Mouse (Mus musculus): ENCODE data around the gene Timp4.
"Not testable (repeated sequence)": the region's sequence is repeated elsewhere in the genome, so short reads cannot be mapped to it uniquely, and the experiment has no call there.

Timp4 gene

DNA sequence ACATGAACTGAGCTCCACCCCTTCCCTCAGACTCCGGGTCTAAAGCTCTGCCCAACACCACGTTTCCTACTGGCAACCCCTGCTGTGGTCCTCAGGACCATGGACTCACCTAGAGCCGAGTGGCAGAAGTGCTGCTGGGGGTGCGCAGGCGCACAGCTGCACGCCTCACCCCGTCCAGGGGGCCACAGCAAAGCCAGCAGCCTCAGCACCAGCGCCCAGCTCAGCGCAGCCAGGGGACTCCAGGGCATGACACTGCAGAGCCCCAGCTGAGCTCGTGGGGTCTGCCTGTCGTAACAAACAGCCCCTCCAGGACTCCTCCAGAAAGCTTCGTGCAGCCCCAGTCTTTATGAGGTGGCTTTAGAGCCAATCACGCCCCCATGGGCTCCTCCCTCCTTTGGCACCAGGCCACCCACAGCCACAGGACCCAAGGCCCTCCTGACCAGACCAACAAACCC, 447 bp downstream of the Timp4 start:
- CTCF ChIA-PET = no interaction called here

DNA sequence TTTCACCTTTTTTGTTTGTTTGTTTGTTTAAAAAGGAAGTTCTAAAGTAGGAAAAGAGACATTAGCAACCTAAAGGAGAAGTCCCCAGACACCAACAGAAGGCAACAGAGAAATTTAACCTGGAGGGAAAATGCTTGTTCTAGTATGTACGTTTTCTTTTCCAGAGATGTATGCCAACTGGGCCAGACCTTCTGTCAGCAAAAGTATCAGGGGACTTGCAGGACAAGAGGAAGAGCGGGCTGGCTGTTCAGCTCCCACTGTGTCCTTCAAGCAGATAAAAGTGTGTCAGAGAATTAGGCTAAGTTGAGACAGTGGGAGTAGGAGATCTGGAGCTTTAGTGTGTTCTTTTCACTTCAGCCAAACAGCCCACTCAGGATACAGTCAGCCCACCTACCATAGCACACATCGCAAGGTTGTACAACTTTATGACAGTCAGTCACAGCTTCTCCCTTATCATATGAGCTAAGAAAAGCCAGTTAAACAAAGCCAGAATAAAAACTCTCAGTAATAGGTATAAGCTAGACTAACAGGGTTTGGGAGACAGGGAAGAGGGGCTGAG, 6.4 kb downstream of the Timp4 start:
- CTCF ChIA-PET = no interaction called here

DNA sequence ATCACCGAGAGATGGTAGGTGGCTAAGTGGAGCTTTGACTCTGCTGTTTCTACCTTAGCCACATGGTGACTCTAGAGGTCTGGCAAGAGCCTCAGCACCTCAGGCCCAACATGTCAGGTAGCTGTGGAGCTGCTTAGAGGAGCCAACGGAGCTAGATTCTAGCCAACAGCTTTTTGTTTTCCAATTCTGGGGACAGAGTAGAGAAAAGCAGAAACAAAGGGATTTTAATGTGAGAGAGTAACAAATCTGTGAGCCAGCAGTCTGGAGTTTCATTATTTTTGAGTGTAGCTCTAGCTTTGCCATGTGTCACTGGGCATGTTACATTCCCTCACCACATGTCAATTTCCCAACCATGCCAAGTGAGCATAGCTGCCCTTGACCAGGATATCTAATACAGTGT, 7.8 kb downstream of the Timp4 start:
- CTCF ChIA-PET = no interaction called here

- CTCF ChIA-PET = no interaction called here
These were observed 10.1 kb downstream of the Timp4 start for GRCm38 (mm10) chr6:115241939-115242338.

GRCm38 (mm10) chr6:115241131-115241699, 10.8 kb downstream of the Timp4 start:
- CTCF ChIA-PET = no interaction called here

- CTCF ChIA-PET = not testable (repeated sequence)
These were observed 11.6 kb downstream of the Timp4 start for GRCm38 (mm10) chr6:115240431-115240830.

GRCm38 (mm10) chr6:115239335-115239734, 12.7 kb downstream of the Timp4 start:
- CTCF ChIA-PET = no interaction called here

GRCm38 (mm10) chr6:115238031-115239027, 13.7 kb downstream of the Timp4 start:
- CTCF ChIA-PET = no interaction called here

GRCm38 (mm10) chr6:115232562-115232961, 19.4 kb downstream of the Timp4 start:
- CTCF ChIA-PET = no interaction called here

DNA sequence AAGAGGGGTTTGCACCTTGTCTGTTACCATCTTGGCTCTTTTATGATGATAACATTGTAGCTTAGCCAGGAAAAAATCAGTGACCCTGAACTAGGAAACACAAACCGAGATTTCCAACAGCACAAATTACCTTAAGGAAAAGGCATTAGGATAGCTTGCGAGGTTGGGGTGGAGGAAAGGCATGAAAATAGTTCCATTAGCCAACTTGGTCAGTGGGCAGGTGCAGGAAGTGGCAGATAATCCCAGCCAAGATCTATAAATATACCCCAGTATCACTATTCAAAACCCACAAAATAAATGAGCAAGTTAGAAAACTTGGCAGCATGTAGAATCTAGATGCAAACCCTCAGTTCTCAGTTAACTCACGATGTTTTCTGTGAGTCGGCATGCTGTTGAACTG, 20.2 kb downstream of the Timp4 start:
- CTCF ChIA-PET = no interaction called here

DNA sequence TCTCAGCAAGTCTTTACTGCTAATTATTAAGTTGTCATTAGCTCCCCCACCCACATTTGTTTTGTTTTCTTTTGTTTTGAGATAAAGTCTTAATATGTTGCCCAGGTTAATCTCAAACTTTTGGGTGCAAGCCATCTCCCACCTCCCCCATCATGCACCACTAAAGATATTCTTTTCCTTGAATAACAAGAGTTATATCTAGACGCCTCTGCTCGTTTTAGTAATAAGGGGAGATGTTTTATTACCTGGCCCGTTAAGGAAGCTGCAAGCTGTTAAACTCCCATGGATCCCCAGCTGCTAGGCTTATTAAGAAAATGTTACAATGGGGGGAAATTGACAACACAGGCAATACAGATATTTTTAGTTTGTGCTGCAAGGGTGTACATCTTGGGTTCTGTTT, 21.4 kb downstream of the Timp4 start:
- CTCF ChIA-PET = no interaction called here

- CTCF ChIA-PET = interaction anchor here (0.6 to 0.7 kb wide), 3 partner anchors 16 to 33 kb away, joined by 4 to 8 read pairs (median 5); no protein-coding TSS in a partner anchor
These were observed 24.5 kb downstream of the Timp4 start for GRCm38 (mm10) chr6:115227529-115227928.

GRCm38 (mm10) chr6:115227043-115227442, 25.0 kb downstream of the Timp4 start, which contains the start of gene Gm17482:
Gene Gm17482, plus strand, starts transcription at chr6:115227343.
- CTCF ChIA-PET = no interaction called here

- CTCF ChIA-PET = interaction anchor here (0.7 kb wide), 1 partner anchor 410 kb away, joined by 3 read pairs; no protein-coding TSS in a partner anchor
These were observed 26.5 kb downstream of the Timp4 start for GRCm38 (mm10) chr6:115225519-115225918.

- CTCF ChIA-PET = no interaction called here
These were observed 30.8 kb downstream of the Timp4 start for GRCm38 (mm10) chr6:115221215-115221641.

GRCm38 (mm10) chr6:115213129-115213528, 38.9 kb downstream of the Timp4 start:
- CTCF ChIA-PET = no interaction called here

- CTCF ChIA-PET = no interaction called here
These were observed 39.7 kb downstream of the Timp4 start for GRCm38 (mm10) chr6:115212132-115212903.

DNA sequence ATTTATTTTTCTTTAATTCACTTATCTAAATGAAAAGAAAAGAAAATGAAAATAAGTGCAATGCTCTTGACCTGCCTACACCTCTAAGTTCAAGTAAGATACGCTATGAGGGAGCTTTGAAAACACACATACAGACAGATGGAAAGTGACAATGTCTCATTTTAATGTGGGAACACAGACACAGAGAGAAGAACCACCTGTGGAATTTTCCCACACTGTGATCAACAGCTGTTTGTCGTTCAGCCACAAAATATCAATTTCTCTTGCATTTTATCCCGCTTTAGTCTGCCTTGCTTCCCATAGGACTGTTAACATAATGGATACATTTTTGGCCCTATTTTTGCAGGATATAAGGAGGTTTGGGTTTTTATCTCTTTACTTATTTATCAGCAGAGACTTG, 41.2 kb downstream of the Timp4 start:
- CTCF ChIA-PET = interaction anchor here (0.6 kb wide), 1 partner anchor 17 kb away, joined by 8 read pairs; no protein-coding TSS in a partner anchor

- CTCF ChIA-PET = no interaction called here
These were observed 41.8 kb downstream of the Timp4 start for GRCm38 (mm10) chr6:115210187-115210586.

DNA sequence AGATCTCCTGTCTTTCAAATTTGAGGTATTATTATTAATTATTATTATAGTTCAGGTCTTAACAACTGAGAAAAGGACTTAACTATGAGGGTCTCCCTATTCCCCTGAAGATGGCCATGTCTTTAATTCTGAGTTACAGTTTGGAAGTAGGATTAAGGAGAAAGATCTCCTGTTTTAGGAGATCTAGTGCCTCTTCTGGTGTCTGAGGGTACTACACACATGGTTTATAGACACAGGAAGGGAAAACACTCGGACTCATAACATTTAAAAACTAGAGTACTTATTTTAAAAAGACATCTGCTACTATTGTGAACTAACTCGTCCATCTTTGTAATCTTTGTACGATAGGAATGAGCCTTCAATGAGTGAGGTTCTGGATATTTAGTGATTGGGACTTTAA, 49.0 kb downstream of the Timp4 start:
- CTCF ChIA-PET = no interaction called here

DNA sequence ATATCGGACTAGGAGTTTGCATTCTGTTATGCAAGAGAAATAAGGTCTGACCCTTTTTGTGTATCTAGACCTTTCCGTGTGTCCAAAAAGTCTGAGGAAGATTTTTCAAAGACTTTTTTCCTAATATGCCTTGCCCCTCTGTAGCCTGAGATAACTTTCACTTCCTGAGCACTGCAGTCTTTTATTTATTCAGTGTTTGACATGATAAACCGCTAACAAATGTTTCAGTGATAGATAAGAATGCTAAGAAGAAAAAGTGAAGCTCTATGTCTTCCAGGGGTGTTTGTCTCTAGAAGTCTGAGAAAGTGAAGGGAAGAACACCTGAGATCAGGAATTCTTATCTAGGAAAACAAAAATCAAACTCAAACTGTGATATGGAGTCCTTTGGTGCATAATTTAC, 51.3 kb downstream of the Timp4 start:
- CTCF ChIA-PET = no interaction called here
